Mouse (Mus musculus): ENCODE measurements around the gene Csad.
"Not testable (repeated sequence)": the region's sequence is repeated elsewhere in the genome, so short reads cannot be mapped to it uniquely, and the experiment has no call there.

Gene Csad

GRCm38 (mm10) chr15:102235371-102236027 lies 31.0 kb upstream of the Csad start:
- peak; percentile 67 for DNase-seq (ENCODE audit: low spot score)

- no peak for DNase-seq (ENCODE audit: low spot score)
Measured at GRCm38 (mm10) chr15:102233896-102234295, 29.4 kb upstream of the Csad start.

- DNase-seq (ENCODE audit: low spot score) = no peak
Measured at GRCm38 (mm10) chr15:102232764-102233163, 28.2 kb upstream of the Csad start.

GRCm38 (mm10) chr15:102231748-102232147 lies 27.2 kb upstream of the Csad start, which contains the start of gene Itgb7:
Gene Itgb7, minus strand, starts transcription at chr15:102231944.
- DNase-seq (ENCODE audit: low spot score) = peak; percentile 67

- DNase-seq (ENCODE audit: low spot score) = no peak
Measured at GRCm38 (mm10) chr15:102230408-102231321, 26.1 kb upstream of the Csad start.

GRCm38 (mm10) chr15:102225619-102226018 lies 21.1 kb upstream of the Csad start:
- not testable (repeated sequence) for DNase-seq (ENCODE audit: low spot score)

GRCm38 (mm10) chr15:102224992-102225617 lies 20.6 kb upstream of the Csad start:
- DNase-seq (ENCODE audit: low spot score) = no peak

GRCm38 (mm10) chr15:102224186-102224991 lies 19.9 kb upstream of the Csad start:
- DNase-seq (ENCODE audit: low spot score) = peak; percentile 86

GRCm38 (mm10) chr15:102222386-102222785 lies 17.9 kb upstream of the Csad start:
- DNase-seq (ENCODE audit: low spot score) = no peak

GRCm38 (mm10) chr15:102217325-102217724 lies 12.8 kb upstream of the Csad start:
- no peak for DNase-seq (ENCODE audit: low spot score)

- no peak for DNase-seq (ENCODE audit: low spot score)
Measured at GRCm38 (mm10) chr15:102216459-102217228, 12.1 kb upstream of the Csad start.

GRCm38 (mm10) chr15:102215624-102216023 lies 11.1 kb upstream of the Csad start:
- DNase-seq (ENCODE audit: low spot score) = no peak

- no peak for DNase-seq (ENCODE audit: low spot score)
Measured at GRCm38 (mm10) chr15:102214132-102214531, 9.6 kb upstream of the Csad start.

- no peak for DNase-seq (ENCODE audit: low spot score)
Measured at GRCm38 (mm10) chr15:102211895-102212294, 7.4 kb upstream of the Csad start.

GRCm38 (mm10) chr15:102210816-102211215 lies 6.3 kb upstream of the Csad start:
- no peak for DNase-seq (ENCODE audit: low spot score)

- no peak for DNase-seq (ENCODE audit: low spot score)
Measured at GRCm38 (mm10) chr15:102209114-102209513, 4.6 kb upstream of the Csad start.

GRCm38 (mm10) chr15:102208092-102208561 lies 3.6 kb upstream of the Csad start:
- no peak for DNase-seq (ENCODE audit: low spot score)

GRCm38 (mm10) chr15:102207351-102207750 lies 2.8 kb upstream of the Csad start:
- no peak for DNase-seq (ENCODE audit: low spot score)

- no peak for DNase-seq (ENCODE audit: low spot score)
Measured at GRCm38 (mm10) chr15:102205779-102206178, 1.3 kb upstream of the Csad start.

- DNase-seq (ENCODE audit: low spot score) = peak; percentile 46
Measured at GRCm38 (mm10) chr15:102203835-102204381, 616 bp downstream of the Csad start.
